Mouse (Mus musculus): Measurements from ENCODE around the gene Med18.

- TF ChIP-seq POLR2A (IDR thresholded peaks at IDR 0.05; ENCODE audit: borderline replicate concordance, low read depth, low read length) (no peak), CTCF (IDR thresholded peaks at IDR 0.05; ENCODE audit: low read depth, low read length) (no peak)
These were observed 6.2 kb upstream of the Med18 start for GRCm38 (mm10) chr4:132469873-132470272.
